Comparison of ENCODE assay signal across 12 mouse cellular contexts in genomic region chr17:86345234-86346005, GRCm38 (mm10).
DNase-seq lines count a peak whose midpoint lies in the region; ATAC-seq lines count a peak whose summit lies in the region.
"Had no signal": no experiment of that assay in that cellular context is flagged by ENCODE, and none has a peak within 500 bp of the region (broad histone marks: within the 10 kb centered on the region; RNA-seq: fewer than 3 reads in every experiment).

No protein-coding gene starts in this region.

- H3K4me1 ChIP-seq in heart, embryonic 12.5 days (replicated peaks): peaks cover 39% of the 10 kb centered on the region
- peaks cover 10% of the 10 kb centered on the region; the same call in 1 of the 2 replicates for H3K4me1 ChIP-seq in limb, embryonic 10.5 days

- no peak overlapping the region for H3K4me3 ChIP-seq in heart, embryonic 12.5 days
- no peak overlapping the region for H3K4me3 ChIP-seq in limb, embryonic 10.5 days
- H3K4me3 ChIP-seq: midbrain, embryonic 13.5 days had no signal

- 92% methylated on average over 22 of the region's 22 CpGs for WGBS in heart, embryonic 12.5 days
- WGBS in limb, embryonic 10.5 days: 78% methylated on average over 22 of the region's 22 CpGs

- no peaks in the 10 kb centered on the region for H3K36me3 ChIP-seq in heart, embryonic 12.5 days
- H3K36me3 ChIP-seq in limb, embryonic 10.5 days: no peaks in the 10 kb centered on the region
- H3K36me3 ChIP-seq: midbrain, embryonic 13.5 days had no signal

- ATAC-seq in heart, embryonic 12.5 days (ENCODE audit: insufficient number of reproducible peaks, low FRiP score): no peak
- no peak for ATAC-seq in megakaryocyte, adult 5-6 weeks (ENCODE audit: poor library complexity, severe bottlenecking)
- ATAC-seq: midbrain, embryonic 13.5 days had no signal

- H3K27ac ChIP-seq in heart, embryonic 12.5 days (ENCODE audit: poor library complexity, severe bottlenecking): no peak overlapping the region
- H3K27ac ChIP-seq in limb, embryonic 10.5 days: no peak overlapping the region
- H3K27ac ChIP-seq: liver, embryonic 14.5 days; midbrain, embryonic 13.5 days had no signal

- DNase-seq in heart, adult 11 months: peak; percentile 78
- DNase-seq in cerebellum, adult 9-11 months: peak; percentile 79
- DNase-seq in layer of hippocampus, adult 18-20 months (ENCODE audit: low spot score in 2 of 2): peak; percentile 81 to 98
- peak; percentile 20 for DNase-seq in mesoderm, embryonic 11.5 days (ENCODE audit: low read depth, low spot score)
- DNase-seq in spleen, postnatal 4 days (ENCODE audit: low spot score in 2 of 2): no peak
- DNase-seq in limb, embryonic 10.5 days (ENCODE audit: low spot score): no peak
- DNase-seq: heart, postnatal 10 days; kidney, adult 9 months had no signal

- H3K9ac ChIP-seq in heart, embryonic 12.5 days: no peak overlapping the region
- H3K9ac ChIP-seq: liver, embryonic 14.5 days; midbrain, embryonic 13.5 days had no signal

- H3K27me3 ChIP-seq in heart, embryonic 12.5 days (replicated peaks): no peaks in the 10 kb centered on the region
- H3K27me3 ChIP-seq in limb, embryonic 10.5 days (ENCODE audit: low read depth, poor library complexity, severe bottlenecking): no peaks in the 10 kb centered on the region
- H3K27me3 ChIP-seq: midbrain, embryonic 13.5 days had no signal

- no peak overlapping the region for H3K4me2 ChIP-seq in heart, embryonic 12.5 days
- H3K4me2 ChIP-seq: midbrain, embryonic 13.5 days had no signal

- H3K9me3 ChIP-seq in heart, embryonic 12.5 days (replicated peaks): no peaks in the 10 kb centered on the region
- no peaks in the 10 kb centered on the region for H3K9me3 ChIP-seq in limb, embryonic 10.5 days (replicated peaks)
- H3K9me3 ChIP-seq: midbrain, embryonic 13.5 days had no signal

Comparison
In these comparisons a context has a peak if more than half of its experiments do, and no peak if none do; other contexts are left out.
1. DNase-seq: peak in heart, adult 11 months (single experiment), cerebellum, adult 9-11 months (single experiment), layer of hippocampus, adult 18-20 months (2 of 2) and mesoderm, embryonic 11.5 days (single experiment); none in spleen, postnatal 4 days (0 of 2) and limb, embryonic 10.5 days (single experiment).